Comparison of ENCODE assay signal across 11 mouse cellular contexts in genomic region chr5:63837115-63837514, GRCm38 (mm10). TPM values are rescaled to one million over a fixed set of nuclear protein-coding genes. Genes with fewer than 3 reads are reported as not detected.
A peak's percentile ranks its signal among the peaks of the same experiment; 100 is the strongest.
DNase-seq lines count a peak whose midpoint lies in the region; ATAC-seq lines count a peak whose summit lies in the region.
"Had no signal": no experiment of that assay in that cellular context is flagged by ENCODE, and none has a peak within 500 bp of the region (broad histone marks: within the 10 kb centered on the region; RNA-seq: fewer than 3 reads in every experiment).

No protein-coding gene starts in this region.

- no peaks in the 10 kb centered on the region for H3K9me3 ChIP-seq in intestine, embryonic 15.5 days
- H3K9me3 ChIP-seq in forebrain, embryonic 13.5 days (replicated peaks): no peaks in the 10 kb centered on the region
- H3K9me3 ChIP-seq: lung, embryonic 15.5 days; midbrain, embryonic 12.5 days had no signal

- DNase-seq in thymus, postnatal 14 days: peak; percentile 36
- no peak for DNase-seq in thymus, postnatal 10 days (ENCODE audit: low spot score in 2 of 2)
- DNase-seq in gastrocnemius, postnatal 4 days (ENCODE audit: low spot score in 2 of 2): no peak
- no peak for DNase-seq in layer of hippocampus, postnatal 36 days
- DNase-seq: cerebellum, adult 11 months; heart, postnatal 10 days had no signal

- no peaks in the 10 kb centered on the region for H3K27me3 ChIP-seq in intestine, embryonic 15.5 days (replicated peaks)
- no peaks in the 10 kb centered on the region for H3K27me3 ChIP-seq in forebrain, embryonic 13.5 days
- H3K27me3 ChIP-seq: lung, embryonic 15.5 days; midbrain, embryonic 12.5 days had no signal

- H3K27ac ChIP-seq in intestine, embryonic 15.5 days: no peak overlapping the region
- no peak overlapping the region for H3K27ac ChIP-seq in forebrain, embryonic 13.5 days
- H3K27ac ChIP-seq: lung, embryonic 15.5 days; midbrain, embryonic 12.5 days had no signal

- 56% methylated on average over 5 of the region's 5 CpGs for WGBS in intestine, embryonic 15.5 days
- 93% methylated on average over 5 of the region's 5 CpGs for WGBS in forebrain, embryonic 13.5 days

- H3K4me1 ChIP-seq in intestine, embryonic 15.5 days (replicated peaks): 0 out of 2 replicates have a peak, but pooled peaks cover 3% of the 10 kb centered on the region
- no peaks in the 10 kb centered on the region for H3K4me1 ChIP-seq in forebrain, embryonic 13.5 days
- H3K4me1 ChIP-seq: lung, embryonic 15.5 days; midbrain, embryonic 12.5 days had no signal

- H3K36me3 ChIP-seq in intestine, embryonic 15.5 days: no peaks in the 10 kb centered on the region
- no peaks in the 10 kb centered on the region for H3K36me3 ChIP-seq in forebrain, embryonic 13.5 days (ENCODE audit: poor library complexity, severe bottlenecking)
- H3K36me3 ChIP-seq: lung, embryonic 15.5 days; midbrain, embryonic 12.5 days had no signal

- no peak overlapping the region for H3K4me2 ChIP-seq in intestine, embryonic 15.5 days (replicated peaks)
- no peak overlapping the region for H3K4me2 ChIP-seq in forebrain, embryonic 13.5 days
- H3K4me2 ChIP-seq: lung, embryonic 15.5 days; midbrain, embryonic 12.5 days had no signal

- H3K9ac ChIP-seq in intestine, embryonic 15.5 days: no peak overlapping the region
- H3K9ac ChIP-seq in forebrain, embryonic 13.5 days: no peak overlapping the region
- H3K9ac ChIP-seq: lung, embryonic 15.5 days; midbrain, embryonic 12.5 days had no signal

- peak; percentile 61 for ATAC-seq in intestine, embryonic 15.5 days
- peak; percentile 88 for ATAC-seq in megakaryocyte progenitor cell, adult 5-6 weeks (replicated peaks; ENCODE audit: poor library complexity)
- ATAC-seq in forebrain, embryonic 13.5 days: no peak

- H3K4me3 ChIP-seq in intestine, embryonic 15.5 days (replicated peaks): no peak overlapping the region
- H3K4me3 ChIP-seq in forebrain, embryonic 13.5 days: no peak overlapping the region
- H3K4me3 ChIP-seq: lung, embryonic 15.5 days; midbrain, embryonic 12.5 days had no signal

RNA-seq across cellular contexts. Expression of gene 0610040J01Rik, which starts 25.0 kb away (rescaled TPM):
- polyA plus RNA-seq in intestine, embryonic 15.5 days (2015; fragmentation: Nextera tagmentation; extraction: Ambion mirVana): 44.5 and 45.9 TPM in 2 replicates
- total RNA-seq in megakaryocyte progenitor cell, adult 5-6 weeks (2015): 6.6 and 7.1 TPM in 2 replicates
- total RNA-seq in megakaryocyte progenitor cell, adult 5-6 weeks (2017): 6.7 and 7.4 TPM in 2 replicates
- 1 to 10 TPM; 1.0 to 1.1 TPM for total RNA-seq in gastrocnemius, postnatal 4 days (2021)
- total RNA-seq in layer of hippocampus, postnatal 36 days (2021): 1 to 10 TPM; 2.9 to 5.9 TPM
- polyA plus RNA-seq in forebrain, embryonic 13.5 days (2015; fragmentation: Nextera tagmentation; extraction: Ambion mirVana): 2.7 and 2.8 TPM in 2 replicates
